Mouse (Mus musculus): Measurements from ENCODE around the gene Sgip1. TPM values are rescaled to one million over a fixed set of nuclear protein-coding genes. Genes with fewer than 3 reads are reported as not detected.

The Sgip1 gene
- polyA plus RNA-seq, 1 experiment, result 0.63 TPM

GRCm38 (mm10) chr4:102913176-102913575 lies 172.1 kb downstream of the Sgip1 start:
- Histone ChIP-seq H3K36me3 (ENCODE audit: control insufficient read depth, insufficient read depth, low read length) (no peaks in the 10 kb centered on the region), H3K4me1 (replicated peaks; ENCODE audit: control insufficient read depth, insufficient read depth, low read length) (no peaks in the 10 kb centered on the region), H3K4me3 (ENCODE audit: control insufficient read depth, insufficient read depth, low read length) (no peak overlapping the region), H3K27ac (ENCODE audit: control insufficient read depth, insufficient read depth, low read length) (no peak overlapping the region), H3K27me3 (ENCODE audit: control insufficient read depth, insufficient read depth, low read length) (no peaks in the 10 kb centered on the region)
- WGBS, result 94% methylated on average over 3 of the region's 3 CpGs
- no peak for DNase-seq
- no peak for TF ChIP-seq POLR2A (IDR thresholded peaks at IDR 0.05; ENCODE audit: control insufficient read depth, extremely low read depth, insufficient read depth, low read length, poor library complexity)
- no peak for TF ChIP-seq CTCF (IDR thresholded peaks at IDR 0.05; ENCODE audit: borderline replicate concordance, control insufficient read depth, extremely low read depth, insufficient read depth, low read length, poor library complexity)

DNA sequence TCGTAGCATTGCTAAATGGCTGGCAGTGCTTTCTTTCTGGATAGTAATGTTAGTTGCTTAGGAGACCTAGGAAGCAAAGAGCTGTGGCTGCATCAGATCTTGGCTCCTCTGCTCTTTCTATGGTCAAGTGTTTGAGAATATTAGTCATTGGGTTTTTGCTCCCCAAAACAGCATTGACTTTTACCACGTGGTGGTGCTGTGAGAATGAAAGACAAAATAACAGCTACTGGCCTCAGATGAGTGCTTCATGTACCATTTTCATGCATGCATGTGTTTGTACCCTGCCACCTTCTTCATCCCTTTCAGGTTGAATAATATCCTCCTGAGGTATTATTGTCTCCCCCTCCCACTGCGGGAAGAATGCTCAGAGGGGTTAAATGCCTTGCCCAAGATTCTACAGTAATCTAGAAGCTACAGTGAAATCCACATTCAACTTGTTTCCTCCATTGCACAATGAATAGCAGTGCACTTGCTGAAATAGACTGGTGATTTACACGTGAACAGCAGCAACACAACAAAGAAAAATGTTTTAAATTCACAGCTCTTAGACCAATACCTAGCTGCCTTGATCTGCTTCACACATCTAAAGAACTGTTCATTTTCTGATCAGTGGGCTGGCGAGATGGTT lies 172.7 kb downstream of the Sgip1 start:
- WGBS, result 71% methylated on average over 5 of the region's 5 CpGs
- Histone ChIP-seq H3K4me1 (replicated peaks; ENCODE audit: control insufficient read depth, insufficient read depth, low read length) (no peaks in the 10 kb centered on the region), H3K4me3 (ENCODE audit: control insufficient read depth, insufficient read depth, low read length) (no peak overlapping the region), H3K36me3 (ENCODE audit: control insufficient read depth, insufficient read depth, low read length) (no peaks in the 10 kb centered on the region), H3K27me3 (ENCODE audit: control insufficient read depth, insufficient read depth, low read length) (no peaks in the 10 kb centered on the region), H3K27ac (ENCODE audit: control insufficient read depth, insufficient read depth, low read length) (no peak overlapping the region)
- TF ChIP-seq POLR2A (IDR thresholded peaks at IDR 0.05; ENCODE audit: control insufficient read depth, extremely low read depth, insufficient read depth, low read length, poor library complexity) (no peak), CTCF (IDR thresholded peaks at IDR 0.05; ENCODE audit: borderline replicate concordance, control insufficient read depth, extremely low read depth, insufficient read depth, low read length, poor library complexity) (no peak)
- DNase-seq, result peak; percentile 38

DNA sequence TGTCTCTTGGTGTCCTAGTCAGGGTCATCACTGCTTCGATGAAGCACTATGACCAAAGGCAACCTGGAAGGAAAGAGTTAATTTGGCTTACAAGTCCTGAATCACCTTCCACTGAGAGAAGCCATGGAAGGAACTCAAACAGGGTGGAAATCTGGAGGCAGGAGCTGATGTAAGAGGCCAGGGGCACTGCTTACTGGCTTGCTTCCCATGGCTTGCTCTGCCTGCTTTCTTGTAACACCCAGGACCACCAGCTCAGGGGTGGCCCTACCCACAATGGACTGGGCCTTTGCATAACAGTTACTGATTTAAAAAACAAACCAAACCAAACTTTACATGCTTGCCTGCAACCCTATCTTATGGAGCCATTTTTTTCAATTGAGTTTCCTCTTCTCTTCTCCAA lies 177.1 kb downstream of the Sgip1 start:
- H3K27ac ChIP-seq (ENCODE audit: control insufficient read depth, insufficient read depth, low read length), result no peak overlapping the region
- no peaks in the 10 kb centered on the region for H3K36me3 ChIP-seq (ENCODE audit: control insufficient read depth, insufficient read depth, low read length)
- no peaks in the 10 kb centered on the region for H3K27me3 ChIP-seq (ENCODE audit: control insufficient read depth, insufficient read depth, low read length)
- no peaks in the 10 kb centered on the region for H3K4me1 ChIP-seq (replicated peaks; ENCODE audit: control insufficient read depth, insufficient read depth, low read length)
- WGBS, result 96% methylated on average over 1 of the region's 1 CpGs
- no peak for TF ChIP-seq POLR2A (IDR thresholded peaks at IDR 0.05; ENCODE audit: control insufficient read depth, extremely low read depth, insufficient read depth, low read length, poor library complexity)
- no peak for TF ChIP-seq CTCF (IDR thresholded peaks at IDR 0.05; ENCODE audit: borderline replicate concordance, control insufficient read depth, extremely low read depth, insufficient read depth, low read length, poor library complexity)
- H3K4me3 ChIP-seq (ENCODE audit: control insufficient read depth, insufficient read depth, low read length), result no peak overlapping the region
- no peak for DNase-seq

DNA sequence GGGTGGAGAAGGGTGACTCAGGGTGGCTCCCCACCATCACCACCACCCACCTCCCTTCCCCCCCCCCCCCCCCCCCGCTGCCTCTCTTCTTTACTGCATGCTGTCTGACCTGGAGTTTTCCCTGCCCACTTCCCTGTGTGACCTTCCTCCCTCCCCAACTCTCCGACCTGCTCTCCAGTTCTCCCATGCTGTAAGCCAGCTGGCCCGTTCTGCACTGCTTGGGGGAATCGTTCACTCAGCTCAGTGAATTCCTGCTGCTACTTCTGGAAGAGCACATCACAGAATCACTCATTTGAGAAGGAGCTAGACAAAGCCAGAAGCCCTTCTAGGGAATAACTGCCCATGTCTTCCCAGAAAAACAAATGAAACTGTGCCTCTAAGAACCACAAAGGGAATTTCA lies 188.4 kb downstream of the Sgip1 start:
- 84% methylated on average over 3 of the region's 4 CpGs for WGBS
- DNase-seq, result no peak
- H3K36me3 ChIP-seq (ENCODE audit: control insufficient read depth, insufficient read depth, low read length), result no peaks in the 10 kb centered on the region
- H3K4me3 ChIP-seq (ENCODE audit: control insufficient read depth, insufficient read depth, low read length), result no peak overlapping the region
- H3K27ac ChIP-seq (ENCODE audit: control insufficient read depth, insufficient read depth, low read length), result no peak overlapping the region
- H3K27me3 ChIP-seq (ENCODE audit: control insufficient read depth, insufficient read depth, low read length), result no peaks in the 10 kb centered on the region
- no peak for TF ChIP-seq POLR2A (IDR thresholded peaks at IDR 0.05; ENCODE audit: control insufficient read depth, extremely low read depth, insufficient read depth, low read length, poor library complexity)
- TF ChIP-seq CTCF (IDR thresholded peaks at IDR 0.05; ENCODE audit: borderline replicate concordance, control insufficient read depth, extremely low read depth, insufficient read depth, low read length, poor library complexity), result no peak
- H3K4me1 ChIP-seq (replicated peaks; ENCODE audit: control insufficient read depth, insufficient read depth, low read length), result peaks cover 6% of the 10 kb centered on the region; the same call in 1 of the 2 replicates

DNA sequence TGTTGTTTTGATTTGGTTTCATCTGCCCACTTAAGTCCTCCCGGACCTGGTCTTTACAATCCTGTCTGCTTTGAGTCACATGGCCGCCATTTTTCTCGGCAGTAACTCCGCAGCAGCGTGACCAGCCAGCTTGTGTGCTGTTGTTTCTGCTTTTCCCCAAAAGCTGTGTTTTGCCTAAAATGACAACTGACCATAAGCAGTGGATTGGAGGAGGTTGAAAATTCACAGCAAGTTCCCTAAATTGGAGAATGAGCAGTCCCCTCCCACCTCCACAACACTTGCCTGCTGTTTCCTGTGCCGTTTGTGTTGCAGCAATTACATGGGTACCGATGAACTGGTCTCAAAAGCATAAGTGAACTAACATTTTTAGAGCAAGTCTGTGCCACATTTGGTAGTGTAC lies 189.6 kb downstream of the Sgip1 start:
- WGBS, result 6% methylated on average over 7 of the region's 7 CpGs
- peak overlapping the region; percentile 38 for H3K4me3 ChIP-seq (ENCODE audit: control insufficient read depth, insufficient read depth, low read length)
- peak; percentile 10 for DNase-seq
- no peak overlapping the region for H3K27ac ChIP-seq (ENCODE audit: control insufficient read depth, insufficient read depth, low read length)
- no peaks in the 10 kb centered on the region for H3K36me3 ChIP-seq (ENCODE audit: control insufficient read depth, insufficient read depth, low read length)
- no peak for TF ChIP-seq POLR2A (IDR thresholded peaks at IDR 0.05; ENCODE audit: control insufficient read depth, extremely low read depth, insufficient read depth, low read length, poor library complexity)
- no peak for TF ChIP-seq CTCF (IDR thresholded peaks at IDR 0.05; ENCODE audit: borderline replicate concordance, control insufficient read depth, extremely low read depth, insufficient read depth, low read length, poor library complexity)
- H3K27me3 ChIP-seq (ENCODE audit: control insufficient read depth, insufficient read depth, low read length), result no peaks in the 10 kb centered on the region
- H3K4me1 ChIP-seq (replicated peaks; ENCODE audit: control insufficient read depth, insufficient read depth, low read length), result peaks cover 6% of the 10 kb centered on the region; the same call in 1 of the 2 replicates

DNA sequence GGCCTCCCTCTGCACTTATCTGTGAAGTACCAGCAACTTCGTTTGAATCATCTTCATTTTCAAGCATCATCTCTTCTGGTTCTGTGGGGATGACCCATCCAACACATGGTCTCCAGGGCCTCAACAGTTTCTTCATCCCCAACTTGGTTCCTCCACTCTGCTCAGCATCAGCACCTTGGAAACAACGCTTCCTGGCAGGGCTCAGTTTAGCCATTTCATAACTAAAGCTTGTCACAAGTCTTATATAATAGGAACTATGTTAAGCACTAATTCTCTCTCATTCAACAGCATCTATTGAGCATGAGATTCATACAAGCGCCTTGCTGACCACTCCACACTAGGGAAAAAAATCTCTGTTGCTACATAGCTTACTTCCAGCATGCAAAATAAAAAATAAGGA lies 199.2 kb downstream of the Sgip1 start:
- no peaks in the 10 kb centered on the region for H3K4me1 ChIP-seq (replicated peaks; ENCODE audit: control insufficient read depth, insufficient read depth, low read length)
- no peak overlapping the region for H3K27ac ChIP-seq (ENCODE audit: control insufficient read depth, insufficient read depth, low read length)
- 88% methylated on average over 3 of the region's 3 CpGs for WGBS
- no peaks in the 10 kb centered on the region for H3K36me3 ChIP-seq (ENCODE audit: control insufficient read depth, insufficient read depth, low read length)
- H3K27me3 ChIP-seq (ENCODE audit: control insufficient read depth, insufficient read depth, low read length), result no peaks in the 10 kb centered on the region
- no peak for DNase-seq
- no peak for TF ChIP-seq POLR2A (IDR thresholded peaks at IDR 0.05; ENCODE audit: control insufficient read depth, extremely low read depth, insufficient read depth, low read length, poor library complexity)
- TF ChIP-seq CTCF (IDR thresholded peaks at IDR 0.05; ENCODE audit: borderline replicate concordance, control insufficient read depth, extremely low read depth, insufficient read depth, low read length, poor library complexity), result no peak
- no peak overlapping the region for H3K4me3 ChIP-seq (ENCODE audit: control insufficient read depth, insufficient read depth, low read length)

DNA sequence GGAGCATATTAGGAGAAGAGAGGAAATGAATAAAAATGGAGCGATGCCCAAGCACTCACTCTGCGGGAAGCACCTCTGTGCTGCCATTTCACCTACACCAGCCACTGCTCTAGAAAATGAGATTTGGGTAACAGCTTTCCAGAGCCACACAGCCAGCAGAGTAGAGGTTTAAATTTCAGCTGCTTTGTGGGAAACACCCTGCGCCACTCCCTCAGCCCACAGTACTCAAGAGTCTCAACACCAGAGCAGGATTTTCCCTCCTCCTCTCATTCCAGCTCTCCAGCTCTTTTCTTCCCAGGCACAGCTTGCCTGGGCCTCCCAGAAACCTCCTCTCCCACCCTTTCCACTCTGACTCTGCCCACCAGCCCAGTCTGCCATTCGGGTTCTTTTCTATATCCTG lies 199.6 kb downstream of the Sgip1 start:
- H3K4me3 ChIP-seq (ENCODE audit: control insufficient read depth, insufficient read depth, low read length), result no peak overlapping the region
- H3K27me3 ChIP-seq (ENCODE audit: control insufficient read depth, insufficient read depth, low read length), result no peaks in the 10 kb centered on the region
- H3K27ac ChIP-seq (ENCODE audit: control insufficient read depth, insufficient read depth, low read length), result no peak overlapping the region
- no peak for TF ChIP-seq CTCF (IDR thresholded peaks at IDR 0.05; ENCODE audit: borderline replicate concordance, control insufficient read depth, extremely low read depth, insufficient read depth, low read length, poor library complexity)
- no peak for TF ChIP-seq POLR2A (IDR thresholded peaks at IDR 0.05; ENCODE audit: control insufficient read depth, extremely low read depth, insufficient read depth, low read length, poor library complexity)
- H3K4me1 ChIP-seq (replicated peaks; ENCODE audit: control insufficient read depth, insufficient read depth, low read length), result no peaks in the 10 kb centered on the region
- DNase-seq, result no peak
- no peaks in the 10 kb centered on the region for H3K36me3 ChIP-seq (ENCODE audit: control insufficient read depth, insufficient read depth, low read length)
- 95% methylated on average over 4 of the region's 4 CpGs for WGBS
